Mouse (Mus musculus): ENCODE results near the gene Usp15. TPM values are rescaled to one million over a fixed set of nuclear protein-coding genes. Genes with fewer than 3 reads are reported as not detected.

Gene Usp15
- polyA plus RNA-seq, 1 experiment, result 2.0 TPM

DNA sequence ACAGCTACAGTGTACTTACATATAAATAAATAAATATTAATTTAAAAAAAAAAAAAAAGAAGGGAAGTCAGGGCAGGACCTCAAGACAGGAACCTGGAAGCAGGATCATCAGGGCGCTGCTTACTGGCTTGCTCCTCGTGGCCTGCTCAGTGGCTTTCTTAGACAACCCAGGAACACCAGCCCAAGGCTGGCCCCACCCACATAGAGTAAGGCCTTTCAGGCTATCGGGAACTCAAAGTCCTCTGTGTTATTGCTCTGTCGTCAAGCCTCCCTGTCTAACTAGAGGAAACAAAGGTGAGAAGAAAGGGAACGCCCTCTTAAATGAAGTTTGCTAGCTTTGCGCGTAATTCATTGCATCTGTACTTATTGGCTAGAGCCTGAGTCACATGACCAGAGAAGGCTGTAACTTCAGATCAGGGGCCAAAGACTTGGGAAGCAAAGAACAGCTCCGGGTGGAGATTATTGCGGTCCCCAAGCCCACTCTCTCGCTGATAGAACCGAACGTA, 107.3 kb downstream of the Usp15 start:
- TF ChIP-seq CTCF (IDR thresholded peaks at IDR 0.05; ENCODE audit: extremely low read depth, insufficient read length, insufficient replicate concordance, low read depth, low read length) (no peak), POLR2A (IDR thresholded peaks at IDR 0.05; ENCODE audit: low read depth, low read length) (no peak)
- 30% methylated on average over 12 of the region's 12 CpGs for WGBS
- Histone ChIP-seq H3K27ac (ENCODE audit: insufficient read depth, low read depth, low read length) (0 out of 2 replicates have a peak overlapping the region, but pooled peaks have one; percentile 7), H3K4me3 (ENCODE audit: low read depth, low read length) (peak overlapping the region; percentile 33; the same call in 1 of the 2 replicates), H3K4me1 (ENCODE audit: control insufficient read depth, insufficient read depth, insufficient read length, low read length) (peaks cover 5% of the 10 kb centered on the region; the same call in 1 of the 2 replicates), H3K27me3 (ENCODE audit: control insufficient read depth, insufficient read depth, low read length) (no peaks in the 10 kb centered on the region), H3K36me3 (ENCODE audit: control insufficient read depth, insufficient read depth, low read length) (no peaks in the 10 kb centered on the region)

- no peaks in the 10 kb centered on the region for H3K36me3 ChIP-seq (ENCODE audit: control insufficient read depth, insufficient read depth, low read length)
- no peak overlapping the region for H3K4me3 ChIP-seq (ENCODE audit: low read depth, low read length)
- WGBS, result 69% methylated on average over 2 of the region's 2 CpGs
- no peaks in the 10 kb centered on the region for H3K27me3 ChIP-seq (ENCODE audit: control insufficient read depth, insufficient read depth, low read length)
- peaks cover 5% of the 10 kb centered on the region; the same call in 1 of the 2 replicates for H3K4me1 ChIP-seq (ENCODE audit: control insufficient read depth, insufficient read depth, insufficient read length, low read length)
- TF ChIP-seq POLR2A (IDR thresholded peaks at IDR 0.05; ENCODE audit: low read depth, low read length), result no peak
- no peak for TF ChIP-seq CTCF (IDR thresholded peaks at IDR 0.05; ENCODE audit: extremely low read depth, insufficient read length, insufficient replicate concordance, low read depth, low read length)
- no peak overlapping the region for H3K27ac ChIP-seq (ENCODE audit: insufficient read depth, low read depth, low read length)
Observed at GRCm38 (mm10) chr10:123086847-123087246, 109.9 kb downstream of the Usp15 start.

GRCm38 (mm10) chr10:123084900-123085641, 111.7 kb downstream of the Usp15 start:
- WGBS, result 29% methylated on average over 10 of the region's 10 CpGs
- Histone ChIP-seq H3K27ac (ENCODE audit: insufficient read depth, low read depth, low read length) (no peak overlapping the region), H3K27me3 (ENCODE audit: control insufficient read depth, insufficient read depth, low read length) (no peaks in the 10 kb centered on the region), H3K4me1 (ENCODE audit: control insufficient read depth, insufficient read depth, insufficient read length, low read length) (peaks cover 5% of the 10 kb centered on the region; the same call in 1 of the 2 replicates), H3K36me3 (ENCODE audit: control insufficient read depth, insufficient read depth, low read length) (no peaks in the 10 kb centered on the region), H3K4me3 (ENCODE audit: low read depth, low read length) (no peak overlapping the region)
- no peak for TF ChIP-seq CTCF (IDR thresholded peaks at IDR 0.05; ENCODE audit: extremely low read depth, insufficient read length, insufficient replicate concordance, low read depth, low read length)
- no peak for TF ChIP-seq POLR2A (IDR thresholded peaks at IDR 0.05; ENCODE audit: low read depth, low read length)

GRCm38 (mm10) chr10:123084307-123084706, 112.5 kb downstream of the Usp15 start:
- peaks cover 5% of the 10 kb centered on the region; the same call in 1 of the 2 replicates for H3K4me1 ChIP-seq (ENCODE audit: control insufficient read depth, insufficient read depth, insufficient read length, low read length)
- H3K4me3 ChIP-seq (ENCODE audit: low read depth, low read length), result no peak overlapping the region
- 85% methylated on average over 9 of the region's 9 CpGs for WGBS
- H3K36me3 ChIP-seq (ENCODE audit: control insufficient read depth, insufficient read depth, low read length), result no peaks in the 10 kb centered on the region
- no peak overlapping the region for H3K27ac ChIP-seq (ENCODE audit: insufficient read depth, low read depth, low read length)
- no peaks in the 10 kb centered on the region for H3K27me3 ChIP-seq (ENCODE audit: control insufficient read depth, insufficient read depth, low read length)
- TF ChIP-seq CTCF (IDR thresholded peaks at IDR 0.05; ENCODE audit: extremely low read depth, insufficient read length, insufficient replicate concordance, low read depth, low read length) (no peak), POLR2A (IDR thresholded peaks at IDR 0.05; ENCODE audit: low read depth, low read length) (no peak)

- no peaks in the 10 kb centered on the region; the same call in 1 of the 2 replicates for H3K36me3 ChIP-seq (ENCODE audit: control insufficient read depth, insufficient read depth, low read length)
- 1% methylated on average over 58 of the region's 58 CpGs for WGBS
- peak within 1 kb of the TSS; percentile 98 for H3K4me3 ChIP-seq (ENCODE audit: low read depth, low read length)
- no peak for TF ChIP-seq CTCF (IDR thresholded peaks at IDR 0.05; ENCODE audit: extremely low read depth, insufficient read length, insufficient replicate concordance, low read depth, low read length)
- peak; percentile 77; the same call in 1 of the 2 replicates for TF ChIP-seq POLR2A (IDR thresholded peaks at IDR 0.05; ENCODE audit: low read depth, low read length)
- peaks cover 11% of the 10 kb centered on the region; the same call in 1 of the 2 replicates for H3K4me1 ChIP-seq (ENCODE audit: control insufficient read depth, insufficient read depth, insufficient read length, low read length)
- no peaks in the 10 kb centered on the region for H3K27me3 ChIP-seq (ENCODE audit: control insufficient read depth, insufficient read depth, low read length)
- H3K27ac ChIP-seq (ENCODE audit: insufficient read depth, low read depth, low read length), result peak within 1 kb of the TSS; percentile 72
Observed at GRCm38 (mm10) chr10:123076245-123077023, 120.4 kb downstream of the Usp15 start, which contains the start of gene Mon2. TSS of gene Mon2 (minus strand) at chr10:123076505.

DNA sequence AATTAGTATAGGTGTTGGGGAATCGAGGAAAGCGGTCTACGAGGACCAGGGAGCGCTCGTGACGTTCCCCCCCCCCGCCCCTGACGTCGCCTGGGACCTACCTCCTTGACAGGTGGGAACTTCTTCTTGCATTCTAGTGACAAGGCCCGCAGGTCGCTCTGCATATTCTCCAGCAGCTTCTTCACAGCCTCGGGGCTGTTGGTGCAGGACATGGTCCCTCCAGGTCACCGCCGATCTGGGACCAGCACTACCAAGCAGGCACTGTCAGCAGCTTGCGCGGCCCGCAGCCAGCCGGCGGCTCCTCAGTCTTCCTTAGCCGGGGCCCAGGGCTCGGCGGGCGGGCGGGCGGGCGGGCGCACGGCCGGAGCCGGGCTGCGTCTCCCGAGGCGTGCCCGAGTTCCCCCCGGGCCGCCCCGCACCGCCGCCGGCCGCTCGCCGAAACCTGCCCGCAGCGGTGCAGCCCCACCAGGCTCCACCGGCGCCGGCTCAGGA, 121.0 kb downstream of the Usp15 start:
- 1% methylated on average over 47 of the region's 48 CpGs for WGBS
- Histone ChIP-seq H3K4me3 (ENCODE audit: low read depth, low read length) (peak overlapping the region; percentile 98), H3K36me3 (ENCODE audit: control insufficient read depth, insufficient read depth, low read length) (no peaks in the 10 kb centered on the region; the same call in 1 of the 2 replicates), H3K27me3 (ENCODE audit: control insufficient read depth, insufficient read depth, low read length) (no peaks in the 10 kb centered on the region), H3K4me1 (ENCODE audit: control insufficient read depth, insufficient read depth, insufficient read length, low read length) (peaks cover 13% of the 10 kb centered on the region; the same call in 1 of the 2 replicates), H3K27ac (ENCODE audit: insufficient read depth, low read depth, low read length) (peak overlapping the region; percentile 50; the same call in 1 of the 2 replicates)
- TF ChIP-seq POLR2A (IDR thresholded peaks at IDR 0.05; ENCODE audit: low read depth, low read length), result no peak
- no peak for TF ChIP-seq CTCF (IDR thresholded peaks at IDR 0.05; ENCODE audit: extremely low read depth, insufficient read length, insufficient replicate concordance, low read depth, low read length)

Measured in small intestine, adult 2 months (tissue).